Mouse (Mus musculus) hindbrain, embryonic 12.5 days (tissue): Measurements from ENCODE around the gene Grid2ip. TPM values are rescaled to one million over a fixed set of nuclear protein-coding genes. Genes with fewer than 3 reads are reported as not detected.

Experiments used
- ATAC-seq: fragments of 200-750 bp; cut with Nextera tagmentation; 2 replicates; pipeline ENCODE4 v1.8.0; 2017; ENCODE audit warnings: moderate TSS enrichment; ENCODE audit not compliant: low FRiP score
- H3K27ac ChIP-seq: fragments of 300-500 bp; sonication (generic); 2 replicates; pipeline ENCODE4 v1.5.1; 2016; ENCODE audit warnings: mild to moderate bottlenecking
- H3K27me3 ChIP-seq: fragments of 300-500 bp; sonication (generic); 2 replicates; pipeline ENCODE4 v1.6.1; 2016; ENCODE audit warnings: mild to moderate bottlenecking
- H3K36me3 ChIP-seq: fragments of 300-500 bp; sonication (generic); 2 replicates; pipeline ENCODE4 v1.6.1; 2016; ENCODE audit warnings: mild to moderate bottlenecking
- H3K4me1 ChIP-seq: fragments of 300-500 bp; sonication (generic); 2 replicates; pipeline ENCODE4 v1.6.1; 2016
- H3K4me2 ChIP-seq: fragments of 300-500 bp; sonication (generic); replicated peaks from 2 replicates; pipeline ENCODE4 v1.6.1; 2016; ENCODE audit warnings: mild to moderate bottlenecking
- H3K4me3 ChIP-seq: fragments of 300-500 bp; sonication (generic); 2 replicates; pipeline ENCODE4 v1.5.1; 2016; ENCODE audit warnings: mild to moderate bottlenecking
- H3K9ac ChIP-seq: fragments of 300-500 bp; sonication (generic); 2 replicates; pipeline ENCODE4 v1.6.1; 2016; ENCODE audit warnings: mild to moderate bottlenecking, moderate library complexity
- H3K9me3 ChIP-seq: fragments of 300-500 bp; sonication (generic); replicated peaks from 2 replicates; pipeline ENCODE4 v1.6.1; 2016; ENCODE audit warnings: mild to moderate bottlenecking
- WGBS: fragments of 180-500 bp; shearing (Covaris S2); methylation state at CpG from one replicate; pipeline ENCODE4 v1.1.7; 2016; 5-methylcytosine and 5-hydroxymethylcytosine counted together
- polyA plus RNA-seq: library from polyadenylated mRNA; unstranded; fragments of >200 nt; fragmentation: Nextera tagmentation; extraction: Ambion mirVana; gene quantifications from 2 replicates; pipeline ENCODE4 v1.2.1, GENCODE M21; 2016

The Grid2ip gene
- polyA plus RNA-seq, 1 experiment from 2014 or later = 0.08 TPM

- Histone ChIP-seq H3K27me3 (no peaks in the 10 kb centered on the region), H3K4me2 (peak within 1 kb of the TSS; percentile 89), H3K9ac (peak within 1 kb of the TSS; percentile 93), H3K36me3 (peaks cover 10% of the 10 kb centered on the region), H3K4me3 (peak within 1 kb of the TSS; percentile 94), H3K9me3 (no peaks in the 10 kb centered on the region), H3K4me1 (peaks cover 27% of the 10 kb centered on the region), H3K27ac (peak within 1 kb of the TSS; percentile 85)
- ATAC-seq = peak; percentile 93
- WGBS = 1% methylated on average over 70 of the region's 72 CpGs
Observed at GRCm38 (mm10) chr5:143403221-143404147, 46.3 kb downstream of the Grid2ip start, which contains the start of gene Kdelr2. Gene Kdelr2, plus strand, starts transcription at chr5:143403838.

GRCm38 (mm10) chr5:143404148-143404930, 47.2 kb downstream of the Grid2ip start:
- peak overlapping the region; percentile 94 for H3K4me3 ChIP-seq
- H3K36me3 ChIP-seq = peaks cover 10% of the 10 kb centered on the region
- peak; percentile 53 for ATAC-seq
- peak overlapping the region; percentile 89 for H3K4me2 ChIP-seq
- no peaks in the 10 kb centered on the region for H3K27me3 ChIP-seq
- H3K9me3 ChIP-seq = no peaks in the 10 kb centered on the region
- WGBS = 5% methylated on average over 34 of the region's 34 CpGs
- peaks cover 27% of the 10 kb centered on the region for H3K4me1 ChIP-seq
- H3K9ac ChIP-seq = peak overlapping the region; percentile 93
- H3K27ac ChIP-seq = peak overlapping the region; percentile 85

- no peak for ATAC-seq
- Histone ChIP-seq H3K4me3 (no peak overlapping the region), H3K4me1 (peaks cover 27% of the 10 kb centered on the region), H3K9me3 (no peaks in the 10 kb centered on the region), H3K27ac (no peak overlapping the region), H3K9ac (no peak overlapping the region), H3K4me2 (no peak overlapping the region; the same call in 1 of the 2 replicates), H3K27me3 (no peaks in the 10 kb centered on the region), H3K36me3 (peaks cover 10% of the 10 kb centered on the region)
- WGBS = 92% methylated on average over 9 of the region's 9 CpGs
Observed at GRCm38 (mm10) chr5:143405200-143405599, 48.1 kb downstream of the Grid2ip start.

GRCm38 (mm10) chr5:143406548-143406947, 49.4 kb downstream of the Grid2ip start:
- H3K9ac ChIP-seq = no peak overlapping the region
- no peak for ATAC-seq

DNA sequence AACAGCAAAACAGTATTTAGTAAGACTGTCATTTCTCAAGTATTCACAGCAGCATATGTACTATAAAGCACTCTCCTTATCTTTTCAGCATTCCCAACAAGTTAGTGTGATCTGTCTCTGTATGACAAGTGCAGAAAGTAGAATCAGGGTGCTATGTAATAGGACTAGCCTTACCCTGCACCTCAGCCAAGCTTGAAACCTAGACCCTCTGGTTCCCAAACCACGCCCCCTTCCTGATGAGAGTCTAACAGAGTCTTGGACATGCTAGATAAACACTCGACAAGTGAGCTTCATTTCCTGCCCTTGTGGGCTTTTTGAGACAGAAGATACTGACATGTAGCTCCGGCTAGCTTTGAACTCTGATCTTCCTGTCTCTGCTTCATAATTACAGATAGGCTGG, 52.1 kb downstream of the Grid2ip start:
- 84% methylated on average over 3 of the region's 3 CpGs for WGBS
- ATAC-seq = no peak
- Histone ChIP-seq H3K9ac (no peak overlapping the region), H3K27me3 (no peaks in the 10 kb centered on the region), H3K27ac (no peak overlapping the region), H3K36me3 (peaks cover 36% of the 10 kb centered on the region), H3K4me3 (no peak overlapping the region), H3K4me2 (no peak overlapping the region), H3K9me3 (no peaks in the 10 kb centered on the region), H3K4me1 (peaks cover 18% of the 10 kb centered on the region)

More at GRCm38 (mm10) chr5:143406548-143406947, 49.4 kb downstream of the Grid2ip start:
- Histone ChIP-seq H3K9me3 (no peaks in the 10 kb centered on the region), H3K4me1 (peaks cover 27% of the 10 kb centered on the region), H3K27ac (no peak overlapping the region), H3K27me3 (no peaks in the 10 kb centered on the region), H3K4me2 (no peak overlapping the region), H3K36me3 (peaks cover 15% of the 10 kb centered on the region), H3K4me3 (no peak overlapping the region)
- 92% methylated on average over 9 of the region's 9 CpGs for WGBS

- Histone ChIP-seq H3K27me3 (no peaks in the 10 kb centered on the region), H3K27ac (no peak overlapping the region), H3K4me2 (no peak overlapping the region), H3K4me3 (no peak overlapping the region), H3K9ac (peak overlapping the region; percentile 23; the same call in 1 of the 2 replicates), H3K4me1 (peaks cover 4% of the 10 kb centered on the region), H3K36me3 (peaks cover 46% of the 10 kb centered on the region), H3K9me3 (no peaks in the 10 kb centered on the region)
- WGBS = 91% methylated on average over 4 of the region's 4 CpGs
- ATAC-seq = no peak
Observed at GRCm38 (mm10) chr5:143410841-143411395, 53.8 kb downstream of the Grid2ip start.

GRCm38 (mm10) chr5:143421484-143421883, 64.3 kb downstream of the Grid2ip start:
- Histone ChIP-seq H3K4me3 (no peak overlapping the region), H3K9ac (no peak overlapping the region), H3K4me1 (no peaks in the 10 kb centered on the region), H3K4me2 (no peak overlapping the region), H3K36me3 (peaks cover 56% of the 10 kb centered on the region), H3K27ac (no peak overlapping the region), H3K9me3 (no peaks in the 10 kb centered on the region), H3K27me3 (no peaks in the 10 kb centered on the region)
- no peak for ATAC-seq
- WGBS = 87% methylated on average over 4 of the region's 4 CpGs

- Histone ChIP-seq H3K4me1 (no peaks in the 10 kb centered on the region), H3K4me3 (no peak overlapping the region), H3K4me2 (no peak overlapping the region), H3K27ac (no peak overlapping the region), H3K9ac (no peak overlapping the region), H3K27me3 (no peaks in the 10 kb centered on the region), H3K9me3 (no peaks in the 10 kb centered on the region), H3K36me3 (peaks cover 41% of the 10 kb centered on the region)
- WGBS = 86% methylated on average over 4 of the region's 4 CpGs
- ATAC-seq = no peak
Observed at GRCm38 (mm10) chr5:143422990-143423389, 65.9 kb downstream of the Grid2ip start.

GRCm38 (mm10) chr5:143423899-143424519, 66.9 kb downstream of the Grid2ip start:
- H3K27ac ChIP-seq = no peak overlapping the region
- no peak overlapping the region for H3K9ac ChIP-seq
- H3K4me3 ChIP-seq = no peak overlapping the region
- no peaks in the 10 kb centered on the region for H3K9me3 ChIP-seq
- no peaks in the 10 kb centered on the region for H3K27me3 ChIP-seq
- no peak for ATAC-seq
- WGBS = 37% methylated on average over 6 of the region's 6 CpGs
- no peak overlapping the region for H3K4me2 ChIP-seq
- H3K4me1 ChIP-seq = no peaks in the 10 kb centered on the region
- H3K36me3 ChIP-seq = peaks cover 32% of the 10 kb centered on the region

DNA sequence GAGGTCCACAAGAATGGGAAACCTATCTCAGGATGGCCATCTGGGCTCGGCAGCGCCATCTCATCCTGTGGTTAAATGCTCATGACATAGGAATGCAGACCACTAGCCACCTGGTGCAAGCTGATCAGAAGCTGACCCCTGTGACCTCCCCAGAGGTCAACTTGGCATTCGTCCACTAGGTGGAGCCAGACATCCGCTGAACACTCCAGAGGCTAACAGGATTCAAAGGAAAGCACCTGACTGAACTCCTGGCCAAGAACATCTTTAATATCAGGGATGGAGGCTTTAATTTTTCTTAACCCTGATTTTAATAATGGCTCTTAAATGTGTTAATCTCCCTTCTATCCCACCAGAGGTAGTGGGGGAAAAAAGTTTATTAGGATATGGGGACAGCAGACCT, 77.3 kb downstream of the Grid2ip start:
- H3K9me3 ChIP-seq = no peaks in the 10 kb centered on the region
- no peak overlapping the region for H3K9ac ChIP-seq
- H3K4me3 ChIP-seq = no peak overlapping the region
- no peak overlapping the region for H3K27ac ChIP-seq
- 0% methylated on average over 4 of the region's 4 CpGs for WGBS
- H3K4me1 ChIP-seq = no peaks in the 10 kb centered on the region
- no peak for ATAC-seq
- no peaks in the 10 kb centered on the region for H3K27me3 ChIP-seq
- H3K36me3 ChIP-seq = no peaks in the 10 kb centered on the region
- no peak overlapping the region for H3K4me2 ChIP-seq

- no peak overlapping the region for H3K4me2 ChIP-seq
- no peaks in the 10 kb centered on the region for H3K4me1 ChIP-seq
- no peak overlapping the region for H3K4me3 ChIP-seq
- no peak overlapping the region for H3K9ac ChIP-seq
- ATAC-seq = no peak
- 76% methylated on average over 3 of the region's 3 CpGs for WGBS
- H3K9me3 ChIP-seq = no peaks in the 10 kb centered on the region
- H3K27ac ChIP-seq = no peak overlapping the region
- H3K36me3 ChIP-seq = no peaks in the 10 kb centered on the region
- no peaks in the 10 kb centered on the region for H3K27me3 ChIP-seq
Observed at GRCm38 (mm10) chr5:143441298-143441697, 84.2 kb downstream of the Grid2ip start.

GRCm38 (mm10) chr5:143441753-143442152, 84.6 kb downstream of the Grid2ip start:
- WGBS = 82% methylated on average over 12 of the region's 12 CpGs
- Histone ChIP-seq H3K27me3 (no peaks in the 10 kb centered on the region), H3K27ac (no peak overlapping the region), H3K4me2 (no peak overlapping the region), H3K36me3 (no peaks in the 10 kb centered on the region), H3K4me1 (no peaks in the 10 kb centered on the region), H3K4me3 (no peak overlapping the region), H3K9ac (no peak overlapping the region), H3K9me3 (no peaks in the 10 kb centered on the region)
- no peak for ATAC-seq
